ENCODE assay signal across 9 mouse cellular contexts in genomic region chr14:101460768-101461167, GRCm38 (mm10).
DNase-seq lines count a peak whose midpoint lies in the region; ATAC-seq lines count a peak whose summit lies in the region.
"Had no signal": no experiment of that assay in that cellular context is flagged by ENCODE, and none has a peak within 500 bp of the region (broad histone marks: within the 10 kb centered on the region; RNA-seq: fewer than 3 reads in every experiment).

No protein-coding gene starts in this region.

- DNase-seq in liver = peak; percentile 35
- no peak for DNase-seq in liver, embryonic 11.5 days (ENCODE audit: low spot score)
- peak; percentile 81 for DNase-seq in adrenal gland, postnatal 14 days
- peak; percentile 63 for DNase-seq in embryonic facial prominence, embryonic 14.5 days (ENCODE audit: low spot score)
- DNase-seq in heart, postnatal 36 days = peak; percentile 34 to 57
- DNase-seq in layer of hippocampus, postnatal 14 days (ENCODE audit: low spot score in 2 of 2) = peak; percentile 46 to 72
- DNase-seq in testis, postnatal 14 days (ENCODE audit: low spot score) = peak; percentile 17

- intact Hi-C loops in heart, postnatal 36 days (cut with DNase I) = loop anchor here (5.0 kb wide), 1 partner anchor 192 kb away; the partner anchor contains the start of gene Uchl3

- no peak for ATAC-seq in liver, embryonic 11.5 days (replicated peaks; ENCODE audit: low FRiP score)
- ATAC-seq in embryonic facial prominence, embryonic 14.5 days (ENCODE audit: low read depth) = 0 out of 2 replicates have a peak, but pooled peaks have one; percentile 55
- peak; percentile 65; the same call in 1 of the 2 replicates for ATAC-seq in megakaryocyte-erythroid progenitor cell, adult 5-6 weeks (replicated peaks; ENCODE audit: low FRiP score, low TSS enrichment, poor library complexity, severe bottlenecking)

- H3K4me3 ChIP-seq in liver, embryonic 11.5 days (ENCODE audit: low read depth, low read length) = no peak overlapping the region
- H3K4me3 ChIP-seq in embryonic facial prominence, embryonic 14.5 days (ENCODE audit: low read depth, low read length) = no peak overlapping the region
- H3K4me3 ChIP-seq: megakaryocyte, embryonic 14.5 days had no signal

- no peaks in the 10 kb centered on the region for H3K36me3 ChIP-seq in liver, embryonic 11.5 days (ENCODE audit: control insufficient read depth, insufficient read depth, low read length)
- H3K36me3 ChIP-seq in embryonic facial prominence, embryonic 14.5 days (ENCODE audit: control insufficient read depth, insufficient read depth, low read length) = no peaks in the 10 kb centered on the region

- H3K4me1 ChIP-seq in liver, embryonic 11.5 days (replicated peaks; ENCODE audit: control insufficient read depth, insufficient read depth, low read length) = no peaks in the 10 kb centered on the region
- H3K4me1 ChIP-seq in embryonic facial prominence, embryonic 14.5 days (ENCODE audit: control insufficient read depth, insufficient read depth, low read length) = no peaks in the 10 kb centered on the region
- H3K4me1 ChIP-seq: megakaryocyte, embryonic 14.5 days had no signal

- WGBS in liver, embryonic 11.5 days = 31% methylated on average over 6 of the region's 6 CpGs
- WGBS in embryonic facial prominence, embryonic 14.5 days = 32% methylated on average over 6 of the region's 6 CpGs

- H3K9ac ChIP-seq in liver, embryonic 11.5 days (ENCODE audit: low read depth, low read length) = no peak overlapping the region
- no peak overlapping the region for H3K9ac ChIP-seq in embryonic facial prominence, embryonic 14.5 days (ENCODE audit: low read depth, low read length)

- no peaks in the 10 kb centered on the region for H3K9me3 ChIP-seq in liver, embryonic 11.5 days (ENCODE audit: control insufficient read depth, low read length)
- H3K9me3 ChIP-seq in embryonic facial prominence, embryonic 14.5 days (ENCODE audit: control insufficient read depth, low read length) = no peaks in the 10 kb centered on the region
- H3K9me3 ChIP-seq: megakaryocyte, embryonic 14.5 days had no signal

- no peak overlapping the region for H3K27ac ChIP-seq in liver, embryonic 11.5 days (ENCODE audit: low read depth, low read length)
- no peak overlapping the region for H3K27ac ChIP-seq in embryonic facial prominence, embryonic 14.5 days (replicated peaks; ENCODE audit: low read depth, low read length)

- H3K27me3 ChIP-seq in liver, embryonic 11.5 days (replicated peaks; ENCODE audit: control insufficient read depth, insufficient read depth, low read length) = no peaks in the 10 kb centered on the region
- H3K27me3 ChIP-seq in embryonic facial prominence, embryonic 14.5 days (replicated peaks; ENCODE audit: control insufficient read depth, insufficient read depth, low read length) = no peaks in the 10 kb centered on the region
- H3K27me3 ChIP-seq: megakaryocyte, embryonic 14.5 days had no signal

- no peak overlapping the region for H3K4me2 ChIP-seq in liver, embryonic 11.5 days
- no peak overlapping the region for H3K4me2 ChIP-seq in embryonic facial prominence, embryonic 14.5 days (ENCODE audit: low read depth, low read length)
